Mouse (Mus musculus): Measurements from ENCODE around the gene Ppp1r7. TPM values are rescaled to one million over a fixed set of nuclear protein-coding genes. Genes with fewer than 3 reads are reported as not detected.

Ppp1r7 gene
- 16.5 TPM for polyA plus RNA-seq (2014; fragmentation: Illumina TruSeq; extraction: RNeasy Lipid Tissue Mini Kit (QIAGEN cat#74804); ENCODE audit: low read depth, low replicate concordance)

GRCm38 (mm10) chr1:93342648-93343503, at the start of gene Ppp1r7, which contains the start of gene Pask:
Ppp1r7 (plus strand) TSS chr1:93342854.
Pask (minus strand) TSS chr1:93343482.

GRCm38 (mm10) chr1:93305581-93306337, 36.9 kb upstream of the Ppp1r7 start, which contains the start of gene Mterf4:
Mterf4 (minus strand) TSS chr1:93305915.

GRCm38 (mm10) chr1:93373665-93374064, 31.0 kb downstream of the Ppp1r7 start, which contains the start of gene Ano7:
Ano7 (plus strand) TSS chr1:93373930.

Other genes starting within 250 kb of the Ppp1r7 start
- 1.4 TPM for gene Kif1a, start 240.9 kb upstream of the Ppp1r7 start, polyA plus RNA-seq (2014; fragmentation: Illumina TruSeq; extraction: RNeasy Lipid Tissue Mini Kit (QIAGEN cat#74804); ENCODE audit: low read depth, low replicate concordance)
- not detected for gene Agxt, start 207.6 kb upstream of the Ppp1r7 start, polyA plus RNA-seq (2014; fragmentation: Illumina TruSeq; extraction: RNeasy Lipid Tissue Mini Kit (QIAGEN cat#74804); ENCODE audit: low read depth, low replicate concordance)
- 0.97 TPM for gene 2310007B03Rik, start 181.9 kb upstream of the Ppp1r7 start, polyA plus RNA-seq (2014; fragmentation: Illumina TruSeq; extraction: RNeasy Lipid Tissue Mini Kit (QIAGEN cat#74804); ENCODE audit: low read depth, low replicate concordance)
- 1.3 TPM for gene Crocc2, start 174.1 kb upstream of the Ppp1r7 start, polyA plus RNA-seq (2014; fragmentation: Illumina TruSeq; extraction: RNeasy Lipid Tissue Mini Kit (QIAGEN cat#74804); ENCODE audit: low read depth, low replicate concordance)
- gene Sned1, start 107.0 kb upstream of the Ppp1r7 start, polyA plus RNA-seq (2014; fragmentation: Illumina TruSeq; extraction: RNeasy Lipid Tissue Mini Kit (QIAGEN cat#74804); ENCODE audit: low read depth, low replicate concordance): 9.9 TPM
- 19.5 TPM for gene Mterf4, start 36.9 kb upstream of the Ppp1r7 start, polyA plus RNA-seq (2014; fragmentation: Illumina TruSeq; extraction: RNeasy Lipid Tissue Mini Kit (QIAGEN cat#74804); ENCODE audit: low read depth, low replicate concordance)
- gene Pask, start 628 bp downstream of the Ppp1r7 start, polyA plus RNA-seq (2014; fragmentation: Illumina TruSeq; extraction: RNeasy Lipid Tissue Mini Kit (QIAGEN cat#74804); ENCODE audit: low read depth, low replicate concordance): 3.7 TPM
- gene Ano7, start 31.1 kb downstream of the Ppp1r7 start, polyA plus RNA-seq (2014; fragmentation: Illumina TruSeq; extraction: RNeasy Lipid Tissue Mini Kit (QIAGEN cat#74804); ENCODE audit: low read depth, low replicate concordance): 0.32 TPM
- gene Hdlbp, start 136.0 kb downstream of the Ppp1r7 start, polyA plus RNA-seq (2014; fragmentation: Illumina TruSeq; extraction: RNeasy Lipid Tissue Mini Kit (QIAGEN cat#74804); ENCODE audit: low read depth, low replicate concordance): 195 TPM
- gene Farp2, start 169.2 kb downstream of the Ppp1r7 start, polyA plus RNA-seq (2014; fragmentation: Illumina TruSeq; extraction: RNeasy Lipid Tissue Mini Kit (QIAGEN cat#74804); ENCODE audit: low read depth, low replicate concordance): 5.4 TPM